Mouse (Mus musculus) hindbrain, embryonic 15.5 days (tissue): ENCODE measurements around the gene Abat. TPM values are rescaled to one million over a fixed set of nuclear protein-coding genes. Genes with fewer than 3 reads are reported as not detected.
"Not testable (repeated sequence)": the region's sequence is repeated elsewhere in the genome, so short reads cannot be mapped to it uniquely, and the experiment has no call there.

Experiments used
- ATAC-seq: fragments of 200-750 bp; cut with Nextera tagmentation; 2 replicates; pipeline ENCODE4 v1.8.0; 2017; ENCODE audit warnings: low read depth, moderate number of reproducible peaks, moderate TSS enrichment; ENCODE audit not compliant: low FRiP score
- H3K27ac ChIP-seq: fragments of 300-500 bp; sonication (generic); replicated peaks from 2 replicates; pipeline ENCODE4 v1.5.1; 2015; ENCODE audit warnings: mild to moderate bottlenecking, inconsistent platforms
- H3K27me3 ChIP-seq: fragments of 300-500 bp; sonication (generic); 2 replicates; pipeline ENCODE4 v1.6.1; 2015; ENCODE audit warnings: control low read depth, inconsistent platforms
- H3K36me3 ChIP-seq: fragments of 300-500 bp; sonication (generic); 2 replicates; pipeline ENCODE4 v1.6.1; 2015; ENCODE audit warnings: control low read depth, inconsistent platforms
- H3K4me1 ChIP-seq: fragments of 300-500 bp; sonication (generic); replicated peaks from 2 replicates; pipeline ENCODE4 v1.6.1; 2015; ENCODE audit warnings: control low read depth, inconsistent platforms
- H3K4me2 ChIP-seq: fragments of 300-500 bp; sonication (generic); 2 replicates; pipeline ENCODE4 v1.6.1; 2015; ENCODE audit warnings: moderate library complexity, mild to moderate bottlenecking, inconsistent platforms
- H3K4me3 ChIP-seq: fragments of 300-500 bp; sonication (generic); 2 replicates; pipeline ENCODE4 v1.5.1; 2015; ENCODE audit warnings: mild to moderate bottlenecking, inconsistent platforms
- H3K9ac ChIP-seq: fragments of 300-500 bp; sonication (generic); 2 replicates; pipeline ENCODE4 v1.6.1; 2015; ENCODE audit warnings: inconsistent platforms
- H3K9me3 ChIP-seq: fragments of 300-500 bp; sonication (generic); 2 replicates; pipeline ENCODE4 v1.6.1; 2016; ENCODE audit warnings: control low read depth, inconsistent platforms
- WGBS: fragments of 180-500 bp; shearing (Covaris S2); methylation state at CpG from one replicate; pipeline ENCODE4 v1.1.7; 2015; 5-methylcytosine and 5-hydroxymethylcytosine counted together
- polyA plus RNA-seq: library from polyadenylated mRNA; unstranded; fragments of >200 nt; fragmentation: Nextera tagmentation; extraction: Ambion mirVana; gene quantifications from 2 replicates; pipeline ENCODE4 v1.2.1, GENCODE M21; 2015

The Abat gene
- polyA plus RNA-seq, 1 experiment from 2014 or later = 82.8 TPM

DNA sequence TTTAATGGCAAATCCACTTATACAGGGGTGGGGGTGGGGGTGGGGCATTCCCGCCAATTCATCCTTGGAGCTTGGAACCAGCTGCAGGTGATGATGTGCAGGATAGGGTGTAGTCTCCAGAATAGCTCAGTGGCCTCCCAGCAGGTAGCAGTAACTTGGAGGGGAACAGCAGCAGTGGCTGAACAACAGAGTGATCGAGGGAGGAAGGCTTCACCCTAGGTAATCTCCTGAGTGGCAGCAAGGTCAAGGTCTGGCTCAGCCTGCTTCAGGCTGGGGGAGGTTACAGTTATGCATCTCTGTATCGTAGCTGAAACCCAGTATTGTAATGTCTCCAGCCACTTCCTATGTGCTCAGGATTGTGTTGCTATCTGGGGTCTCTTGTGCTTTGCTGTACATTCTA lies 49.6 kb downstream of the Abat start:
- H3K9ac ChIP-seq, H3K9me3 ChIP-seq, H3K36me3 ChIP-seq, H3K27me3 ChIP-seq, ATAC-seq, H3K4me3 ChIP-seq, H3K27ac ChIP-seq, H3K4me2 ChIP-seq: not testable (repeated sequence)
- peaks cover 12% of the 10 kb centered on the region for H3K4me1 ChIP-seq
- WGBS = 72% methylated on average over 3 of the region's 3 CpGs

DNA sequence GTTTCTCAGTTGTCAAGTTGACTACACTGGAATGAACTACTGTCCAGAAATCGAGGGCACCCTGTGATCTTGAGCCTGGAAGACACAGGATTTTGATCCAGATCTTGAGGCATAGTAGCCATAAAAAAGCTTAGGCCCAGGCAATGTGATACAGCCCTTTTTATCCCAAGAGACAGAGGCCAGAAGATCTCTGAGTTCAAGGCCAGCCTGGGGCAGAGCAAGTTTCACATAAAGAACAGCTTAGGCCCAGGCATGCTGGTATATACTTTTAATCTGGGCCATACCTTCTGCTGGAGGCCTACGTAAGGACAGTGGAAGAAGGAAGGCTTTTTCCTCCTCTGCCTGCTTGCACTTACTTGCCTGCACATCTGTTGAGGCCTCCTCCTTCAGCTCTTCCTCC lies 51.6 kb downstream of the Abat start:
- H3K27me3 ChIP-seq = no peaks in the 10 kb centered on the region
- H3K27ac ChIP-seq = no peak overlapping the region
- H3K4me1 ChIP-seq = peaks cover 12% of the 10 kb centered on the region
- peaks cover 3% of the 10 kb centered on the region; the same call in 1 of the 2 replicates for H3K36me3 ChIP-seq
- no peak overlapping the region for H3K9ac ChIP-seq
- no peak for ATAC-seq
- H3K4me3 ChIP-seq = no peak overlapping the region
- H3K4me2 ChIP-seq = no peak overlapping the region
- WGBS = 91% methylated on average over 2 of the region's 2 CpGs
- H3K9me3 ChIP-seq = peaks cover 4% of the 10 kb centered on the region; the same call in 1 of the 2 replicates

DNA sequence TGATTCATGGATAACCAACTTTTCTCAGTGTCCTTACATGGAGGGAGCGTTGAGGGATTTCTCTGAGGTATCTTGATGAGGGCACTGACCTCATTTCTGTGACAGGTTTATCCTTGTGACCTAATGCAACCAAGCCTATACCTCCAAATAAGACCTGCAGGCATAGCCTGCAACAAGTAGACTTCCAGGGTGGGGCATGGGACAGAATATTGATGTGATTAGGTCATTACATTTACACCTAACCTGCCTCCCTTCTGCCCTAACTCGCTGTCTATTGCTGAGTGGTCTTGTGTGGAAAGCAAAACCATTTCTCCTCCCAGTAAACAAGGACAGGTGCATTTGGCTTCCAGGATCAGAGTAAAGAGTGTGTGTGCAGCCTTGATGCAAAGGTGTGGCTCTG lies 52.3 kb downstream of the Abat start:
- Histone ChIP-seq H3K27ac (no peak overlapping the region), H3K4me2 (no peak overlapping the region), H3K4me1 (peaks cover 12% of the 10 kb centered on the region), H3K27me3 (no peaks in the 10 kb centered on the region), H3K36me3 (no peaks in the 10 kb centered on the region), H3K9me3 (no peaks in the 10 kb centered on the region), H3K9ac (no peak overlapping the region), H3K4me3 (no peak overlapping the region)
- 87% methylated on average over 2 of the region's 2 CpGs for WGBS
- no peak for ATAC-seq

DNA sequence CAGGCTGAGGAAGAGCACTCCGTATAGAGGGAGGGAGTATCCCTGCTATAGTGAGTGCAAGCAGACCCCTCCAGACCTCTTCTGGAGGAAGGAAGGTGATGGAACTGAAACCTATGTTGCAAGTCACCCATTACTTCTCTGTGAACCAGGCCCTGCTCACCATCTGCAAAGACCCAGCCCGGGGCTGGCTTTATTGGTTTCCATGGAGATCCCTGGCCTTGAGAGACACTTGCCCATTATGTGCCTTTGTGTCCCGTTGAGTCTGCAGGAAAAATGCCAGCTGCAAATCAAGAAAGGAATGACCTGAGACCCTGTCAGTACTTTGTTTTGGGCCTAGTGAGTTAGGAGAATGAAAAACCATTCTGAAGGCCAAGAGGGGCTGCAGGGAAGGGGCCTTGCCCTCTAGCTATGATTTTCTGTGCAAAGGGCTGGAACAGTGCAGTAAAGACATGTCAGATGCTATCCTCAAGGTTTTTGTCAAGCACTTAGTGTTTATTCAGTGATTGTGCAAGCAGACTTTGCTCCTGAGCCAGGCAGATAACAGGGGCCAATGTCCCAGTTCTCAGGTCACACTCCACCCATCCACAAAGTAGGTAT lies 53.0 kb downstream of the Abat start:
- WGBS = 2% methylated on average over 3 of the region's 3 CpGs

DNA sequence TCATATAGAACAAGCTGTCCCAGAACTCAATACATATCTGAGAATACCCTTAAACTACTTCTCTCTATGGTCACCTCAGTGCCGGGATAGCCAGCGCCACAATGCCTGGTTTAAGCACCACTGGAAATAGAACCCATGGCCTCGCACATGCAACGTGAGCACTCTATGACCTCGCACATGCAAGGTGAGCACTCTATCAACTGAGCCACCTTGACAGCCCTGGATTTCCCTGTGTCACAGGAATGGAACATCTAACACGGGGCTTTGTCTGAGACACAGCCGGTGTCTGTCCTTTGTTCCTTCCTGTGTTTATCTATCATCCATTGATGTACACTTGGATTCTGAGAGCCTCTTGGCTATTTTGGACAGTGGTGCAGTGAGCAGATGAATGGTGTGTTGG lies 55.7 kb downstream of the Abat start:
- H3K27me3 ChIP-seq = no peaks in the 10 kb centered on the region
- H3K4me1 ChIP-seq = peaks cover 12% of the 10 kb centered on the region
- no peak for ATAC-seq
- no peaks in the 10 kb centered on the region; the same call in 1 of the 2 replicates for H3K36me3 ChIP-seq
- no peaks in the 10 kb centered on the region for H3K9me3 ChIP-seq
- no peak overlapping the region for H3K4me3 ChIP-seq
- no peak overlapping the region for H3K27ac ChIP-seq
- WGBS = 85% methylated on average over 7 of the region's 7 CpGs
- H3K9ac ChIP-seq = no peak overlapping the region
- H3K4me2 ChIP-seq = no peak overlapping the region

More for the DNA sequence above, 53.0 kb downstream of the Abat start:
- no peaks in the 10 kb centered on the region for H3K36me3 ChIP-seq
- H3K27ac ChIP-seq = 0 out of 2 replicates have a peak overlapping the region, but pooled peaks have one; percentile 30
- no peak overlapping the region for H3K4me3 ChIP-seq
- peaks cover 12% of the 10 kb centered on the region for H3K4me1 ChIP-seq
- H3K9me3 ChIP-seq = no peaks in the 10 kb centered on the region
- peak; percentile 63; the same call in 1 of the 2 replicates for ATAC-seq
- H3K4me2 ChIP-seq = no peak overlapping the region
- H3K9ac ChIP-seq = no peak overlapping the region
- no peaks in the 10 kb centered on the region for H3K27me3 ChIP-seq

DNA sequence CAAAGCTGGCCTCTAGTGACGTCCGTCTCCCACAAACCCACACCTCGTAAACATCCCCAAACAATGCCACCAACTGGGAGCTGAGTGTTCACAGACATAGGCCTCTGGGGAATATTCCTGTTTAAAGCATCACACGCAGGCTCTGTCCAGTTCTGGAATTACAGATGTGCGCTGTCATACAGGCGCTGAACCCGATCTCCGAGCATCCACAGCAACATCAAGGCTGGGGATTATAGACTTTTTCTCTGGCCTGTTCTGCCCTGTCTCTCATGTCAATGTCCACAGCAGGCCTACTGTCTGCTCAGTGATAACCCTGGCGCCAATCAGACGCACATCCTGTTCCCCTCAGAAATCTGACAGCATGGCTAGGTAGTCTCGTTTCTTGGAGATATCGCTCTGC lies 57.1 kb downstream of the Abat start:
- 82% methylated on average over 12 of the region's 12 CpGs for WGBS
- H3K36me3 ChIP-seq = no peaks in the 10 kb centered on the region; the same call in 1 of the 2 replicates
- no peak for ATAC-seq
- no peak overlapping the region for H3K9ac ChIP-seq
- no peak overlapping the region for H3K4me3 ChIP-seq
- H3K27me3 ChIP-seq = no peaks in the 10 kb centered on the region
- no peak overlapping the region for H3K4me2 ChIP-seq
- no peaks in the 10 kb centered on the region for H3K9me3 ChIP-seq
- H3K27ac ChIP-seq = no peak overlapping the region
- peaks cover 12% of the 10 kb centered on the region for H3K4me1 ChIP-seq

DNA sequence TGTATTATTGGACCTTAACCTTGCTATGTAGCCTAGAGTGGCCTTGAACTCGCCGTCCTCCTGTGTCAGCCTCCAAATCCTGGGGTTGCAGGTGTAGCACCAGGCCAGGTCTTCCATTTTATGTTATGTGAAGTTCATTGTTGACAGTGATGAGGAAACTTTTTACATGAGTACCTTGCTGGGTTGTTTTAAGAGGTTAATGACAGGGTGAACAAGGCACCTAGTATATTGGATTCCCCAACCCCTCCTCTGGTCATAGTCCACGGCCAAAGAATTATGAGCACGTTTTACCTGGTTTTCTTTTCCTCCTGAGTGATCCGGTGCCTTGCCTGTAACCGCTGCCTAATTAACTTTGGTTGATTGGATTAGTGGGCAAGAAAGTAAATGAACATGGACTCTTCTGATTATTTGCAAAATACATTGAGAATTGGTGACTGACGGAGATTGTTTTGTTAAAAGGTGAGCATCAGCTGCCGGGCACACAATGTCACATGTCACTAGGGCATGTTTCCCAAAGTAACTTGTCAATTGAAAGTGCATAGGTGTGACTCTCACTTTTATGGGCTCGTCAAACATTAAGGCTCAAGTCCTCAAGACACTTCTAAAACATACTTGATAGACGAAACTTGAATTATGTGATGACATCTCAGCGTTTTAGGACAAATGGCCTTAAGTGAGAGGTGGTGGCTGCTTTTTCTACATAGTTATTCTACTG lies 57.8 kb downstream of the Abat start:
- Histone ChIP-seq H3K4me3 (no peak overlapping the region), H3K4me2 (no peak overlapping the region), H3K4me1 (peaks cover 7% of the 10 kb centered on the region; the same call in 1 of the 2 replicates), H3K27me3 (no peaks in the 10 kb centered on the region), H3K36me3 (peaks cover 1% of the 10 kb centered on the region), H3K9me3 (no peaks in the 10 kb centered on the region), H3K27ac (no peak overlapping the region), H3K9ac (no peak overlapping the region)
- ATAC-seq = no peak
- WGBS = 86% methylated on average over 11 of the region's 11 CpGs

DNA sequence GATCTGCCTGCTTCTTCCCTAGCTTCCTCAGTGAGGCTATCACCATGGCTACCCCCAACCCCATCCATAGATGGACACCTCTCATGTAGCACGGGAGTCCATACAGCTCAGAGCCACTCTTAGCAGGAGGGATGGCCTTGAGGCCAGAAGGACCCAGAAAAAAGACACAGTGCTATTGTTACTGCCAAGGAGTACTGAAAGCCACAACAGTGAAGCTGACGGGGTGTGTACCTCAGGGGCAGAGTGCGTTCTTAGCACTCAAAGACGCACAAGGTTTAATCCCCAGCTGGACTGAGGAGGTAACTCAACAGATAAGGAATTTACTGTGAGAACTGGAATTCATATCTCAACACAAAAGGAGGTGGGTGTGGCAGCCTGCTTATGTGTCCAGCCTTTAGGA lies 59.8 kb downstream of the Abat start:
- Histone ChIP-seq H3K4me3 (no peak overlapping the region), H3K4me2 (no peak overlapping the region), H3K9me3 (no peaks in the 10 kb centered on the region), H3K27ac (no peak overlapping the region), H3K36me3 (peaks cover 8% of the 10 kb centered on the region), H3K27me3 (no peaks in the 10 kb centered on the region), H3K9ac (no peak overlapping the region), H3K4me1 (no peaks in the 10 kb centered on the region)
- WGBS = 71% methylated on average over 4 of the region's 4 CpGs
- ATAC-seq = no peak

DNA sequence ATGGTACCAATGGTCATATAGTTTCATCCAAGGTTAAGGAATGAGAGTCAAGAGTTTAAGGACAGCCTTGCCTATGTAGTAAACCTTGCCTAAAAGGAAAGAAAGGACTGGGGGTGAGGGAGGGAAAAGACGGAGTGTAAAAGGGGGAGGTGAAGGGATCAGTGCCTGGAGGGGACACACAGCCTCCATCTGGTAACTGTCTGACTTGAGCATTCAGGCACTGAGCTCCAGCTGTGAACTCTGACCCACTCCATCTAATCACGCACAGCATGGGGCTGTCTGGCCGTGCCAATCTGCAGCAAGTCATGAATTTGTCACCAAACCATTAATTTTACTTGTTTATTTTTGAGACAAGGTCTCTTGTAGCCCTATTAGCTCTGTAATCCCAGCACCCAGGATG lies 60.5 kb downstream of the Abat start:
- no peaks in the 10 kb centered on the region for H3K9me3 ChIP-seq
- no peak overlapping the region for H3K27ac ChIP-seq
- H3K27me3 ChIP-seq = no peaks in the 10 kb centered on the region
- H3K9ac ChIP-seq = no peak overlapping the region
- ATAC-seq = no peak
- H3K36me3 ChIP-seq = peaks cover 14% of the 10 kb centered on the region
- 23% methylated on average over 3 of the region's 3 CpGs for WGBS
- H3K4me2 ChIP-seq = no peak overlapping the region
- no peaks in the 10 kb centered on the region for H3K4me1 ChIP-seq
- no peak overlapping the region for H3K4me3 ChIP-seq

DNA sequence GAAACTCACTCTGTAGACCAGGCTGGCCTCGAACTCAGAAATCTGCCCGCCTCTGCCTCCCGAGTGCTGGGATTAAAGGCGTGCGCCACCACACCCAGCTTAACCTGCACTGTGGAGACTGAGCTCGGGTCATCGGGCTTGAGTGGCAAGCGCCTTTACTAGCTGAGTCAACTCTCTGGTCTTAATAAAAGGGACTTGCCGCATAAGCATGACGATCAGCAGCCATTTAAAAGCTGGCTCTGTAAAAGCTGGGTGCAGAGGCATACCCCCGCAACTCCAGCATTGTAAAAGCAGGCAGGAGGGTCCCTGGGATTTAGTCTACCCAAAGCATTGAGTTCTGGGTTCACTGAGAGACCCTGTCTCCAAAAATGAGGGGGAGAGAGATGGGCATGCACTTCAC lies 61.1 kb downstream of the Abat start:
- 94% methylated on average over 11 of the region's 11 CpGs for WGBS

DNA sequence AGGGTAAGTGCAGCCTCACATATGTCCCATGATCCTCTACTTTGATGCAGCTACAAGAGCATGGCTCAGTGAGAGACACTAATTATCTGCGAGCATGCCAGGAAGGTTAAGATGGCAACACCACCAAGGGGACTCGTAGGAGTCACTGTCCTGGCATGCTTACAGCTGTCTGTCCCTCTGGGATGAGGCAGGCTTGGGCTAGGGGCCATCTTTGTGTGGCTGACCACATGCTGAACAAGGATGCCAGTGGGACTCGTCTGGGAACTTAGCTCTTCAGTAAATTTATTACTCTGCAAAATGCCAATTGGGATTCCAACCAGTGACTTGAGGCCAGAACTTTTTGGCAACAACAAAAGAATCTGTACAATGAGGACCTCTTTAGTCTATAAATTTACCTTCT lies 62.9 kb downstream of the Abat start:
- Histone ChIP-seq H3K27me3 (no peaks in the 10 kb centered on the region), H3K4me2 (no peak overlapping the region), H3K9me3 (no peaks in the 10 kb centered on the region), H3K27ac (no peak overlapping the region), H3K9ac (no peak overlapping the region), H3K4me1 (no peaks in the 10 kb centered on the region), H3K4me3 (no peak overlapping the region), H3K36me3 (peaks cover 14% of the 10 kb centered on the region)
- WGBS = 64% methylated on average over 3 of the region's 3 CpGs
- no peak for ATAC-seq

More for the DNA sequence above, 61.1 kb downstream of the Abat start:
- H3K27me3 ChIP-seq = no peaks in the 10 kb centered on the region
- H3K4me1 ChIP-seq = no peaks in the 10 kb centered on the region
- no peak overlapping the region for H3K4me2 ChIP-seq
- H3K9ac ChIP-seq = no peak overlapping the region
- H3K4me3 ChIP-seq = no peak overlapping the region
- no peaks in the 10 kb centered on the region for H3K9me3 ChIP-seq
- ATAC-seq = no peak
- H3K36me3 ChIP-seq = peaks cover 14% of the 10 kb centered on the region
- H3K27ac ChIP-seq = no peak overlapping the region

DNA sequence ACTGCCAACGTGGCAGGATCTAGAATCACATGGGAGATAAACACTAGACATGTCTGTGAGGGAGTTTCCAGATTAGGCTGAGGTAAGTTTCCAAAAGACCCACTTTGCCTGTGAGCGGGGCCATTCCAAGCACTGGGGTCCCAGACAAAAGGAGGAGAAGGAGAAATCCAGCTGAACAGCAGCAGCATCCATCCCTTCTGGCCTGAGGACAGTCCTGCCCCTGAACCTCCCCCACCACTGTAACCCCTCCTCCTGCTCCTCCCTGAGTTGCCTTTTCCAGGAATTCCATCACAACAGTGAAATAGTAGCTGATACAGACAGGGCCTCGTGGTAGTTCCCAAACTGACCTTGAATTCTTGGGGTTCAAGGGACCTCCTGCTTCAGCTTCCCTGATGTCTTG lies 63.7 kb downstream of the Abat start:
- 77% methylated on average over 3 of the region's 3 CpGs for WGBS
- Histone ChIP-seq H3K4me1 (no peaks in the 10 kb centered on the region), H3K9me3 (no peaks in the 10 kb centered on the region), H3K27me3 (no peaks in the 10 kb centered on the region), H3K4me3 (no peak overlapping the region), H3K36me3 (peaks cover 14% of the 10 kb centered on the region), H3K9ac (no peak overlapping the region), H3K27ac (no peak overlapping the region), H3K4me2 (no peak overlapping the region)
- ATAC-seq = no peak
